39 mouse cellular contexts compared by ENCODE assay signal in the genomic region with DNA sequence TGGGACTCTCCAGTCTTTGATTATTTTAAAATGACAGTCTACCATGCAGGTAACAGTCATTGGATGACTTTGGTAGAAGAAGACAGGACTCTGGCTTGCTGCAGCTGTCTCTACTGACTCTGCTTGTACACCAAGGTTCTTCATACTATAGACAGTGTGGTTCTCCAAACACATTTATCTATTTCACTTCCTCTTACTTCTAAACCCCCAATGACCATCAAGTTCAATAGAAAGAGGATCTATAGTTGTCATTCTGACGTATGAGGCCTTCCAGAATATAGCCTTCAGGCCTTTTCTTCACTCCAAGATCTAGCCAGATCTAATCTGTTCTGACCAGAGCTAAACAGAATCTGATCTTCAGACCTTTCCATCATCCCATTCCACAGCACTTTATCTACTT. TPM values are rescaled to one million over a fixed set of nuclear protein-coding genes. Genes with fewer than 3 reads are reported as not detected.
"Had no signal": no experiment of that assay in that cellular context is flagged by ENCODE, and none has a peak within 500 bp of the region (broad histone marks: within the 10 kb centered on the region; RNA-seq: fewer than 3 reads in every experiment).

No protein-coding gene starts in this region.

- H3K36me3 ChIP-seq: heart, embryonic 10.5 days; heart, embryonic 12.5 days; heart, embryonic 13.5 days; heart, embryonic 15.5 days; hindbrain, embryonic 10.5 days; hindbrain, embryonic 12.5 days; hindbrain, embryonic 13.5 days; hindbrain, embryonic 15.5 days; intestine, embryonic 15.5 days; kidney, embryonic 15.5 days had no signal

- H3K27ac ChIP-seq: heart, embryonic 10.5 days; heart, embryonic 13.5 days; heart, embryonic 15.5 days; hindbrain, embryonic 10.5 days; hindbrain, embryonic 12.5 days; hindbrain, embryonic 13.5 days; hindbrain, embryonic 14.5 days; hindbrain, embryonic 15.5 days; hindbrain, postnatal 0 days; intestine, embryonic 15.5 days; kidney, embryonic 15.5 days; kidney, postnatal 0 days; layer of hippocampus, adult 2 months had no signal

- ATAC-seq: hindbrain, postnatal 0 days; inflammation-experienced regulatory T-cells, adult 6 months; intestine, embryonic 15.5 days; intestine, embryonic 16.5 days; intestine, postnatal 0 days had no signal

- H3K4me3 ChIP-seq: heart, embryonic 10.5 days; heart, embryonic 12.5 days; heart, embryonic 13.5 days; heart, embryonic 15.5 days; hindbrain, embryonic 10.5 days; hindbrain, embryonic 12.5 days; hindbrain, embryonic 13.5 days; hindbrain, embryonic 15.5 days; intestine, embryonic 15.5 days; kidney, embryonic 15.5 days; layer of hippocampus, adult 2 months had no signal

- H3K9ac ChIP-seq: heart, embryonic 12.5 days; heart, embryonic 13.5 days; heart, embryonic 15.5 days; hindbrain, embryonic 12.5 days; hindbrain, embryonic 13.5 days; hindbrain, embryonic 14.5 days; hindbrain, embryonic 15.5 days; intestine, embryonic 15.5 days; kidney, embryonic 15.5 days had no signal

- H3K9me3 ChIP-seq: heart, embryonic 10.5 days; heart, embryonic 12.5 days; heart, embryonic 13.5 days; heart, embryonic 15.5 days; hindbrain, embryonic 10.5 days; hindbrain, embryonic 12.5 days; hindbrain, embryonic 13.5 days; hindbrain, embryonic 15.5 days; intestine, embryonic 15.5 days; kidney, embryonic 15.5 days had no signal

- H3K27me3 ChIP-seq: heart, embryonic 12.5 days; heart, embryonic 13.5 days; heart, embryonic 15.5 days; hindbrain, embryonic 12.5 days; hindbrain, embryonic 13.5 days; hindbrain, embryonic 15.5 days; intestine, embryonic 15.5 days; kidney, embryonic 15.5 days had no signal

- H3K4me1 ChIP-seq: heart, embryonic 10.5 days; heart, embryonic 12.5 days; heart, embryonic 13.5 days; heart, embryonic 15.5 days; hindbrain, embryonic 10.5 days; hindbrain, embryonic 12.5 days; hindbrain, embryonic 13.5 days; hindbrain, embryonic 15.5 days; intestine, embryonic 15.5 days; kidney, embryonic 15.5 days had no signal

- DNase-seq: heart, postnatal 10 days; heart, postnatal 14 days; heart, postnatal 36 days; heart, postnatal 4 days; kidney, adult 11 months; kidney, adult 18-20 months; kidney, adult 2 months; kidney, adult 8-10 months; kidney, adult 9 months; kidney, postnatal 10 days; kidney, postnatal 14 days; kidney, postnatal 25 days; kidney, postnatal 36 days; kidney, postnatal 4 days; layer of hippocampus, adult 9-11 months; layer of hippocampus, postnatal 36 days had no signal

- H3K4me2 ChIP-seq: heart, embryonic 11.5 days; heart, embryonic 12.5 days; heart, embryonic 13.5 days; heart, embryonic 15.5 days; hindbrain, embryonic 12.5 days; hindbrain, embryonic 13.5 days; hindbrain, embryonic 14.5 days; hindbrain, embryonic 15.5 days; intestine, embryonic 15.5 days; kidney, embryonic 15.5 days had no signal

RNA-seq across cellular contexts. Expression of gene Hcrtr2, which starts 23.6 kb away (rescaled TPM):
- total RNA-seq: heart, postnatal 10 days; heart, postnatal 14 days; heart, postnatal 25 days; heart, postnatal 36 days; heart, postnatal 4 days; hematopoietic stem cell, adult 5-6 weeks had no signal
- polyA plus RNA-seq: heart, embryonic 16.5 days; heart, postnatal 0 days; inflammation-experienced regulatory T-cells, adult 6 months; intestine, embryonic 16.5 days; kidney, adult 2 months; large intestine, adult 2 months had no signal
